Mouse (Mus musculus): ENCODE results near the gene Slc6a12.

- no peak for TF ChIP-seq POLR2A (IDR thresholded peaks at IDR 0.05; ENCODE audit: low read depth, low read length)
- TF ChIP-seq CTCF (IDR thresholded peaks at IDR 0.05; ENCODE audit: extremely low read depth, insufficient read depth, insufficient read length, insufficient replicate concordance), result no peak
Observed at GRCm38 (mm10) chr6:121337229-121337628, 5.6 kb upstream of the Slc6a12 start.
